Mouse (Mus musculus) kidney, adult 2 months (tissue): ENCODE results near the gene Sox5.
"Not testable (repeated sequence)": the region's sequence is repeated elsewhere in the genome, so short reads cannot be mapped to it uniquely, and the experiment has no call there.

Experiments used
- CTCF ChIP-seq: fragments of 200-500 bp; conservative IDR thresholded peaks from 2 replicates; pipeline ENCODE4 v1.5.1; 2011; ENCODE audit warnings: low read depth, mild to moderate bottlenecking, control low read depth, low read length, moderate library complexity, mixed read lengths; ENCODE audit not compliant: insufficient read depth, insufficient read length
- POLR2A ChIP-seq: fragments of 200-500 bp; IDR thresholded peaks from one replicate; pipeline ENCODE4 v1.6.1; 2011; ENCODE audit warnings: low read depth, low read length, control low read depth

- not testable (repeated sequence) for TF ChIP-seq POLR2A, CTCF
Measured at GRCm38 (mm10) chr6:144182429-144182828, 599.3 kb downstream of the Sox5 start.
